Mouse (Mus musculus) myocyte (in vitro differentiated cells): ENCODE results near the gene Fmnl3. TPM values are rescaled to one million over a fixed set of nuclear protein-coding genes. Genes with fewer than 3 reads are reported as not detected.

Experiments
- H3K27me3 ChIP-seq: one replicate; pipeline ENCODE4 v1.6.1; 2011; ENCODE audit not compliant: control insufficient read depth, insufficient read depth, insufficient read length
- H3K36me3 ChIP-seq: one replicate; pipeline ENCODE4 v1.6.1; 2011; ENCODE audit not compliant: control insufficient read depth, insufficient read depth
- H3K4me2 ChIP-seq: one replicate; pipeline ENCODE4 v1.6.1; 2011; ENCODE audit warnings: low read depth, control low read depth
- H3K4me3 ChIP-seq: one replicate; pipeline ENCODE4 v1.5.1; 2011; ENCODE audit warnings: mild to moderate bottlenecking, control low read depth, moderate library complexity
- H3K79me2 ChIP-seq: one replicate; pipeline ENCODE4 v1.6.1; 2011; ENCODE audit not compliant: control insufficient read depth, insufficient read depth
- H3ac ChIP-seq: one replicate; pipeline ENCODE4 v1.6.1; 2011; ENCODE audit not compliant: control insufficient read depth, insufficient read length
- CEBPB ChIP-seq: IDR thresholded peaks from 2 replicates; pipeline ENCODE4 v1.6.1; 2011; ENCODE audit warnings: mild to moderate bottlenecking, moderate library complexity; ENCODE audit not compliant: poor library complexity, insufficient read depth, severe bottlenecking
- E2F4 ChIP-seq: IDR thresholded peaks from one replicate; pipeline ENCODE4 v1.6.1; 2011; ENCODE audit warnings: mild to moderate bottlenecking, control low read depth, moderate library complexity; ENCODE audit not compliant: insufficient read depth
- MAX ChIP-seq: IDR thresholded peaks from one replicate; pipeline ENCODE4 v1.6.1; 2011; ENCODE audit warnings: low read depth, mild to moderate bottlenecking, control low read depth
- MYOD1 ChIP-seq, 3 experiments: IDR thresholded peaks; one replicate each; pipeline ENCODE4 v1.6.1; 2011; ENCODE audit warnings: control low read depth in 2 of 3, low read depth in 2 of 3, mild to moderate bottlenecking in 2 of 3, moderate library complexity in 1 of 3; ENCODE audit not compliant: insufficient read length in 2 of 3, control insufficient read depth in 1 of 3
- MYOG ChIP-seq, 3 experiments: IDR thresholded peaks; one replicate each; pipeline ENCODE4 v1.6.1; 2011; ENCODE audit warnings: control low read depth in 2 of 3, low read depth in 2 of 3, mild to moderate bottlenecking in 2 of 3; ENCODE audit not compliant: insufficient read length in 2 of 3, control insufficient read depth in 1 of 3, insufficient read depth in 1 of 3
- POLR2A ChIP-seq: IDR thresholded peaks from one replicate; pipeline ENCODE4 v1.6.1; 2011; ENCODE audit warnings: low read depth, mild to moderate bottlenecking, control low read depth, moderate library complexity; ENCODE audit not compliant: insufficient read length
- POLR2AphosphoS2 ChIP-seq: IDR thresholded peaks from one replicate; pipeline ENCODE4 v1.6.1; 2011; ENCODE audit warnings: low read depth, control low read depth; ENCODE audit not compliant: insufficient read length
- REST ChIP-seq: IDR thresholded peaks from one replicate; pipeline ENCODE4 v1.6.1; 2011; ENCODE audit warnings: mild to moderate bottlenecking, control low read depth, moderate library complexity; ENCODE audit not compliant: insufficient read depth, insufficient read length
- SRF ChIP-seq: IDR thresholded peaks from one replicate; pipeline ENCODE4 v1.6.1; 2011; ENCODE audit warnings: low read depth; ENCODE audit not compliant: control insufficient read depth, insufficient read length
- TCF12 ChIP-seq: IDR thresholded peaks from one replicate; pipeline ENCODE4 v1.6.1; 2011; ENCODE audit warnings: mild to moderate bottlenecking, control low read depth; ENCODE audit not compliant: poor library complexity, insufficient read depth, severe bottlenecking
- TCF3 ChIP-seq: IDR thresholded peaks from one replicate; pipeline ENCODE4 v1.6.1; 2011; ENCODE audit warnings: low read depth, control low read depth; ENCODE audit not compliant: insufficient read length
- USF1 ChIP-seq: IDR thresholded peaks from one replicate; pipeline ENCODE4 v1.6.1; 2011; ENCODE audit warnings: low read depth, mild to moderate bottlenecking, control low read depth, moderate library complexity
- polyA plus RNA-seq: library from polyadenylated mRNA; unstranded; fragments of >200 nt; fragmentation: generic; extraction: Trizol; gene quantifications from one replicate; pipeline ENCODE4 v1.2.1, GENCODE M21; 2012; ENCODE audit warnings: missing spikeins

Gene Fmnl3
- polyA plus RNA-seq, 1 experiment, result 62.6 TPM

GRCm38 (mm10) chr15:99400602-99401001 lies 30.3 kb upstream of the Fmnl3 start:
- Histone ChIP-seq H3K4me2 (peak overlapping the region; percentile 61), H3K79me2 (peaks cover 90% of the 10 kb centered on the region), H3K36me3 (peaks cover 47% of the 10 kb centered on the region), H3ac (no peak overlapping the region), H3K27me3 (no peaks in the 10 kb centered on the region), H3K4me3 (peak overlapping the region; percentile 16)
- TF ChIP-seq REST (no peak), CEBPB (0 out of 2 replicates have a peak, but pooled peaks have one; percentile 10)

- H3K79me2 ChIP-seq, result peaks cover 99% of the 10 kb centered on the region
- peak overlapping the region; percentile 16 for H3K4me3 ChIP-seq
- peaks cover 38% of the 10 kb centered on the region for H3K36me3 ChIP-seq
- peak overlapping the region; percentile 61 for H3K4me2 ChIP-seq
- TF ChIP-seq TCF12 (no peak), MYOG (IDR thresholded peaks at IDR 0.05; ENCODE audit: control insufficient read depth in 1 of 3, insufficient read depth in 1 of 3, insufficient read length in 2 of 3, low read depth in 2 of 3) (peak in 1 of 3 experiments; percentile 50), POLR2A (peak; percentile 24), POLR2AphosphoS2 (peak; percentile 29), MAX (no peak), CEBPB (peak; percentile 95), E2F4 (no peak), MYOD1 (IDR thresholded peaks at IDR 0.05; ENCODE audit: control insufficient read depth in 1 of 3, insufficient read length in 2 of 3, low read depth in 2 of 3) (no peak), SRF (no peak)
- no peaks in the 10 kb centered on the region for H3K27me3 ChIP-seq
- no peak overlapping the region for H3ac ChIP-seq
Observed at GRCm38 (mm10) chr15:99399503-99400245, 29.4 kb upstream of the Fmnl3 start.

GRCm38 (mm10) chr15:99397622-99398021 lies 27.3 kb upstream of the Fmnl3 start:
- Histone ChIP-seq H3K36me3 (peaks cover 18% of the 10 kb centered on the region), H3ac (no peak overlapping the region), H3K4me2 (peak overlapping the region; percentile 74), H3K79me2 (peaks cover 98% of the 10 kb centered on the region), H3K4me3 (no peak overlapping the region), H3K27me3 (no peaks in the 10 kb centered on the region)
- TF ChIP-seq E2F4, result no peak
- TF ChIP-seq MAX, result no peak
- no peak for TF ChIP-seq REST
- TF ChIP-seq MYOG (IDR thresholded peaks at IDR 0.05; ENCODE audit: control insufficient read depth in 1 of 3, insufficient read depth in 1 of 3, insufficient read length in 2 of 3, low read depth in 2 of 3), result no peak
- no peak for TF ChIP-seq TCF12
- no peak for TF ChIP-seq MYOD1 (IDR thresholded peaks at IDR 0.05; ENCODE audit: control insufficient read depth in 1 of 3, insufficient read length in 2 of 3, low read depth in 2 of 3)

- H3K36me3 ChIP-seq, result peaks cover 11% of the 10 kb centered on the region
- no peaks in the 10 kb centered on the region for H3K27me3 ChIP-seq
- TF ChIP-seq REST, result no peak
- no peak for TF ChIP-seq POLR2AphosphoS2
- H3K4me3 ChIP-seq, result peak overlapping the region; percentile 94
- no peak overlapping the region for H3ac ChIP-seq
- peak overlapping the region; percentile 74 for H3K4me2 ChIP-seq
- peaks cover 91% of the 10 kb centered on the region for H3K79me2 ChIP-seq
Observed at GRCm38 (mm10) chr15:99396875-99397274, 26.6 kb upstream of the Fmnl3 start.

GRCm38 (mm10) chr15:99396462-99396861 lies 26.2 kb upstream of the Fmnl3 start:
- Histone ChIP-seq H3ac (no peak overlapping the region), H3K4me2 (peak overlapping the region; percentile 74), H3K4me3 (peak overlapping the region; percentile 94), H3K79me2 (peaks cover 87% of the 10 kb centered on the region), H3K27me3 (no peaks in the 10 kb centered on the region), H3K36me3 (peaks cover 8% of the 10 kb centered on the region)
- TF ChIP-seq TCF12 (no peak), REST (no peak), MYOG (IDR thresholded peaks at IDR 0.05; ENCODE audit: control insufficient read depth in 1 of 3, insufficient read depth in 1 of 3, insufficient read length in 2 of 3, low read depth in 2 of 3) (no peak), TCF3 (no peak), POLR2AphosphoS2 (no peak)

- TF ChIP-seq SRF, result no peak
- TF ChIP-seq TCF12, result no peak
- no peak for TF ChIP-seq TCF3
- TF ChIP-seq POLR2AphosphoS2, result no peak
- no peak for TF ChIP-seq MYOD1 (IDR thresholded peaks at IDR 0.05; ENCODE audit: control insufficient read depth in 1 of 3, insufficient read length in 2 of 3, low read depth in 2 of 3)
- TF ChIP-seq MYOG (IDR thresholded peaks at IDR 0.05; ENCODE audit: control insufficient read depth in 1 of 3, insufficient read depth in 1 of 3, insufficient read length in 2 of 3, low read depth in 2 of 3), result peak in 1 of 3 experiments; percentile 3
- peak; percentile 10 for TF ChIP-seq POLR2A
- no peak for TF ChIP-seq E2F4
- TF ChIP-seq MAX, result no peak
- no peak for TF ChIP-seq REST
- TF ChIP-seq USF1, result no peak
- TF ChIP-seq CEBPB, result 0 out of 2 replicates have a peak, but pooled peaks have one; percentile 26
- Histone ChIP-seq H3K79me2 (peaks cover 58% of the 10 kb centered on the region), H3K36me3 (no peaks in the 10 kb centered on the region), H3K4me3 (peak overlapping the region; percentile 94), H3K4me2 (peak overlapping the region; percentile 74), H3K27me3 (no peaks in the 10 kb centered on the region), H3ac (peak overlapping the region; percentile 35)
Observed at GRCm38 (mm10) chr15:99393386-99394252, 23.3 kb upstream of the Fmnl3 start.
